Mouse (Mus musculus) heart, adult 2 months (tissue): ENCODE data around the gene Tmem256.

ENCODE experiments used
- CTCF ChIP-seq: fragments of 200-600 bp; IDR thresholded peaks from 2 replicates; pipeline ENCODE4 v1.8.1; 2022; ENCODE audit warnings: antibody characterized with exemption, mild to moderate bottlenecking, moderate library complexity
- EP300 ChIP-seq: fragments of 200-500 bp; IDR thresholded peaks from 2 replicates; pipeline ENCODE4 v1.6.1; 2011; ENCODE audit warnings: low read depth, low read length, control low read depth; ENCODE audit not compliant: insufficient read depth
- POLR2A ChIP-seq: fragments of 200-500 bp; IDR thresholded peaks from 2 replicates; pipeline ENCODE4 v1.6.1; 2011; ENCODE audit warnings: mild to moderate bottlenecking, low read depth, low read length, control low read depth; ENCODE audit not compliant: insufficient read depth

- no peak for TF ChIP-seq POLR2A
- no peak for TF ChIP-seq CTCF
- no peak for TF ChIP-seq EP300
These were observed 16.4 kb downstream of the Tmem256 start for GRCm38 (mm10) chr11:69854680-69855079.
